Mouse (Mus musculus) small intestine, adult 2 months (tissue): Measurements from ENCODE around the gene Gm20388.

Experiments
- CTCF ChIP-seq: fragments of 200-500 bp; IDR thresholded peaks from 2 replicates; pipeline ENCODE4 v1.5.1; 2012; ENCODE audit warnings: low read depth, mild to moderate bottlenecking, control low read depth, inconsistent platforms, low read length, moderate library complexity, mixed read lengths; ENCODE audit not compliant: insufficient replicate concordance, insufficient read length; ENCODE audit errors: extremely low read depth
- POLR2A ChIP-seq: fragments of 200-500 bp; IDR thresholded peaks from 2 replicates; pipeline ENCODE4 v1.6.1; 2012; ENCODE audit warnings: low read depth, mild to moderate bottlenecking, control low read depth, inconsistent platforms, low read length, moderate library complexity

GRCm38 (mm10) chr8:120285878-120286277 is 375.2 kb downstream of the Gm20388 start:
- TF ChIP-seq CTCF (no peak), POLR2A (no peak)
